ENCODE assay signal across 17 mouse cellular contexts in the genomic region with DNA sequence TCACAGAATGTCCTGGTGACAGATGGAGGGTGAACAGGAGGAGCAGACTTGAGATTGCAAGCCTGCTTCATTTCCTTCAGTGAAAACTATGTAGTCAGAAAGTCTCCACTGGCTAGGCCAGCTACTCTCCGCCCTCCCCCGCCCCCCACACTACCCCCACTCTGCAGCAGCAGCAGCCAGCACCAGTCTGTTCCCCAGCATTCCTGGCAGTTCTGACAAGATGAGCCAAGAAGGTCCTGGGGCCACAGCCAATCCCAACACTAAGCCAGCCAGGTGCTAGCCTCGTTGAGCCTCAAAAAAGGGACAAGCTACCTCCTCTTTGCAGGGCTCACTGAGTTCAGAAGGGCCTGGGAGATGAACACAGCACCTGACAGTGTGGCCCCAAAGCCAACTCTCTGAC. TPM values are rescaled to one million over a fixed set of nuclear protein-coding genes. Genes with fewer than 3 reads are reported as not detected.
DNase-seq lines count a peak whose midpoint lies in the region; ATAC-seq and TF ChIP-seq lines count a peak whose summit lies in the region.
"Had no signal": no experiment of that assay in that cellular context is flagged by ENCODE, and none has a peak within 500 bp of the region (broad histone marks: within the 10 kb centered on the region; RNA-seq: fewer than 3 reads in every experiment).

No protein-coding gene starts in this region.

- no peak overlapping the region for H3K4me3 ChIP-seq in embryonic facial prominence, embryonic 13.5 days
- no peak overlapping the region for H3K4me3 ChIP-seq in stomach, postnatal 0 days (ENCODE audit: low read depth, low read length)
- H3K4me3 ChIP-seq: erythroblast, embryonic 14.5 days; gastrocnemius, adult 2 months had no signal

- intact Hi-C loops in heart, postnatal 10 days (cut with DNase I), result no loop called here
- intact Hi-C loops in heart, postnatal 14 days (cut with DNase I), result no loop called here

- no peak for ATAC-seq in embryonic facial prominence, embryonic 13.5 days (ENCODE audit: insufficient number of reproducible peaks, insufficient read depth, low FRiP score, low TSS enrichment, low read depth)
- no peak for ATAC-seq in stomach, postnatal 0 days (ENCODE audit: low FRiP score, low TSS enrichment)
- ATAC-seq: liver, postnatal 0 days had no signal

- peaks cover 13% of the 10 kb centered on the region for H3K4me1 ChIP-seq in embryonic facial prominence, embryonic 13.5 days
- H3K4me1 ChIP-seq in stomach, postnatal 0 days (replicated peaks; ENCODE audit: control insufficient read depth, insufficient read depth), result no peaks in the 10 kb centered on the region

- 0 out of 2 replicates have a peak overlapping the region, but pooled peaks have one; percentile 22 for H3K27ac ChIP-seq in embryonic facial prominence, embryonic 13.5 days
- H3K27ac ChIP-seq in stomach, postnatal 0 days (replicated peaks), result no peak overlapping the region
- H3K27ac ChIP-seq: gastrocnemius, adult 2 months had no signal

- TF ChIP-seq CTCF in stomach, postnatal 0 days (IDR thresholded peaks at IDR 0.05; ENCODE audit: low read depth), result no peak

- no peak overlapping the region for H3K9ac ChIP-seq in embryonic facial prominence, embryonic 13.5 days
- no peak overlapping the region for H3K9ac ChIP-seq in stomach, postnatal 0 days (ENCODE audit: low read length)
- H3K9ac ChIP-seq: liver, postnatal 0 days had no signal

- TF ChIP-seq EP300 in stomach, postnatal 0 days (optimal IDR thresholded peaks at IDR 0.05), result no peak

- no peaks in the 10 kb centered on the region for H3K9me3 ChIP-seq in embryonic facial prominence, embryonic 13.5 days
- H3K9me3 ChIP-seq in stomach, postnatal 0 days (ENCODE audit: control insufficient read depth, low read length), result no peaks in the 10 kb centered on the region

- peak; percentile 49 to 58 for DNase-seq in cerebellum, postnatal 10 days
- no peak for DNase-seq in cerebellum, adult 18-20 months
- DNase-seq in heart, postnatal 10 days, result peak; percentile 7 to 14
- no peak for DNase-seq in heart, postnatal 14 days
- peak; percentile 32 for DNase-seq in 3134 (ENCODE audit: extremely low read depth, insufficient read length, low spot score)
- no peak for DNase-seq in stomach, postnatal 0 days (ENCODE audit: low spot score)
- no peak for DNase-seq in frontal cortex, postnatal 25 days (ENCODE audit: low spot score in 2 of 2)
- DNase-seq: B cell, adult 2 months; cerebellum, adult 11-12 months; gastrocnemius, adult 2 months; kidney, adult 11 months; kidney, postnatal 25 days; liver, postnatal 0 days; lung, postnatal 4 days had no signal

- H3K27me3 ChIP-seq in embryonic facial prominence, embryonic 13.5 days, result no peaks in the 10 kb centered on the region
- no peaks in the 10 kb centered on the region for H3K27me3 ChIP-seq in stomach, postnatal 0 days (ENCODE audit: control insufficient read depth, insufficient read depth, low read length)

- no peak overlapping the region for H3K4me2 ChIP-seq in embryonic facial prominence, embryonic 13.5 days
- H3K4me2 ChIP-seq in stomach, postnatal 0 days (replicated peaks; ENCODE audit: low read depth), result no peak overlapping the region

- WGBS in embryonic facial prominence, embryonic 13.5 days, result 57% methylated on average over 3 of the region's 3 CpGs
- 34% methylated on average over 3 of the region's 3 CpGs for WGBS in stomach, postnatal 0 days

- no peaks in the 10 kb centered on the region for H3K36me3 ChIP-seq in embryonic facial prominence, embryonic 13.5 days
- H3K36me3 ChIP-seq in stomach, postnatal 0 days (ENCODE audit: control insufficient read depth, insufficient read depth, low read length), result no peaks in the 10 kb centered on the region

RNA-seq across cellular contexts. Expression of a gene that starts 16.6 kb away (rescaled TPM):
- not detected for total RNA-seq in heart, postnatal 10 days (2021)
- total RNA-seq in heart, postnatal 14 days (2021), result not detected
- 0.60 and 1.7 TPM in 2 replicates for polyA plus RNA-seq in embryonic facial prominence, embryonic 13.5 days (2015; fragmentation: Nextera tagmentation; extraction: Ambion mirVana)
- polyA plus RNA-seq in stomach, postnatal 0 days (2015; fragmentation: Nextera tagmentation; extraction: Ambion mirVana), result 0.12 TPM in 1 of 2 replicates, not detected in the other
- total RNA-seq: gastrocnemius, adult 2 months had no signal
- polyA plus RNA-seq: erythroblast, embryonic 14.5 days; heart, postnatal 0 days; liver, postnatal 0 days had no signal

Comparison
In these comparisons a context has a peak if more than half of its experiments do, and no peak if none do; other contexts are left out.
1. DNase-seq: peak in cerebellum, postnatal 10 days (2 of 2), heart, postnatal 10 days (2 of 2) and 3134 (single experiment); none in cerebellum, adult 18-20 months (0 of 2), heart, postnatal 14 days (0 of 2), stomach, postnatal 0 days (single experiment) and frontal cortex, postnatal 25 days (0 of 2).